Mouse (Mus musculus) hindbrain, postnatal 0 days (tissue): ENCODE measurements around the gene Clspn. TPM values are rescaled to one million over a fixed set of nuclear protein-coding genes. Genes with fewer than 3 reads are reported as not detected.

Experiments used
- ATAC-seq: fragments of 200-750 bp; cut with Nextera tagmentation; 2 replicates; pipeline ENCODE4 v1.8.0; 2017; ENCODE audit warnings: mild to moderate bottlenecking, moderate TSS enrichment, moderate library complexity
- DNase-seq: peaks from one replicate; pipeline ENCODE4 v3.0.0-alpha.2; 2015; ENCODE audit warnings: low spot score
- H3K27ac ChIP-seq: fragments of 300-500 bp; sonication (generic); 2 replicates; pipeline ENCODE4 v1.5.1; 2014; ENCODE audit warnings: mild to moderate bottlenecking
- H3K27me3 ChIP-seq: fragments of 300-500 bp; sonication (generic); 2 replicates; pipeline ENCODE4 v1.6.1; 2014; ENCODE audit warnings: low read length, mixed read lengths; ENCODE audit not compliant: insufficient read depth
- H3K36me3 ChIP-seq: fragments of 300-500 bp; sonication (generic); 2 replicates; pipeline ENCODE4 v1.6.1; 2014; ENCODE audit warnings: low read length, mixed read lengths; ENCODE audit not compliant: insufficient read depth
- H3K4me1 ChIP-seq: fragments of 300-500 bp; sonication (generic); 2 replicates; pipeline ENCODE4 v1.6.1; 2014; ENCODE audit warnings: antibody characterized with exemption, low read length, mixed read lengths; ENCODE audit not compliant: insufficient read depth
- H3K4me2 ChIP-seq: fragments of 300-500 bp; sonication (generic); 2 replicates; pipeline ENCODE4 v1.6.1; 2014; ENCODE audit warnings: low read depth, mild to moderate bottlenecking, low read length, moderate library complexity, mixed read lengths
- H3K4me3 ChIP-seq: fragments of 300-500 bp; sonication (generic); 2 replicates; pipeline ENCODE4 v1.5.1; 2014; ENCODE audit warnings: low read length
- H3K9ac ChIP-seq: fragments of 300-500 bp; sonication (generic); replicated peaks from 2 replicates; pipeline ENCODE4 v1.6.1; 2014; ENCODE audit warnings: mild to moderate bottlenecking, low read length, moderate library complexity, mixed read lengths
- H3K9me3 ChIP-seq: fragments of 300-500 bp; sonication (generic); 2 replicates; pipeline ENCODE4 v1.6.1; 2016; ENCODE audit warnings: low read length, mixed read lengths
- CTCF ChIP-seq: IDR thresholded peaks from 2 replicates; pipeline ENCODE4 v1.5.1; 2016; ENCODE audit warnings: antibody characterized with exemption, control low read depth, low read depth
- WGBS: fragments of 180-500 bp; shearing (Covaris S2); extraction: QIAGEN DNeasy Blood & Tissue Kit; methylation state at CpG from one replicate; pipeline ENCODE4 v1.1.7; 2014; 5-methylcytosine and 5-hydroxymethylcytosine counted together
- polyA plus RNA-seq: library from polyadenylated mRNA; unstranded; fragments of >200 nt; fragmentation: Nextera tagmentation; extraction: Ambion mirVana; gene quantifications from 2 replicates; pipeline ENCODE4 v1.2.1, GENCODE M21; 2015
- total RNA-seq: library from RNA; depleted of rRNA; stranded (reverse); fragments of >200 nt; gene quantifications from 2 replicates; pipeline ENCODE4 v1.2.3, GENCODE M21; 2014

Gene Clspn
- total and polyA plus RNA-seq, 2 experiments from 2014 or later = 2.0 to 5.9 TPM

- WGBS = 87% methylated on average over 2 of the region's 2 CpGs
- H3K9me3 ChIP-seq = no peaks in the 10 kb centered on the region
- TF ChIP-seq CTCF = no peak
These were observed 47.4 kb downstream of the Clspn start for GRCm38 (mm10) chr4:126604141-126604540.

GRCm38 (mm10) chr4:126605751-126606150, 49.0 kb downstream of the Clspn start:
- Histone ChIP-seq H3K27ac (no peak overlapping the region), H3K9me3 (no peaks in the 10 kb centered on the region), H3K4me1 (peaks cover 7% of the 10 kb centered on the region; the same call in 1 of the 2 replicates), H3K36me3 (no peaks in the 10 kb centered on the region), H3K9ac (no peak overlapping the region), H3K4me2 (no peak overlapping the region), H3K27me3 (no peaks in the 10 kb centered on the region), H3K4me3 (no peak overlapping the region)
- TF ChIP-seq CTCF = no peak
- no peak for DNase-seq
- ATAC-seq = no peak
- WGBS = 83% methylated on average over 4 of the region's 4 CpGs

More at GRCm38 (mm10) chr4:126604141-126604540, 47.4 kb downstream of the Clspn start:
- Histone ChIP-seq H3K4me2 (no peak overlapping the region), H3K27ac (no peak overlapping the region), H3K27me3 (no peaks in the 10 kb centered on the region), H3K36me3 (no peaks in the 10 kb centered on the region), H3K4me1 (peaks cover 7% of the 10 kb centered on the region; the same call in 1 of the 2 replicates), H3K9ac (no peak overlapping the region), H3K4me3 (no peak overlapping the region)
- ATAC-seq (no peak), DNase-seq (no peak)

- TF ChIP-seq CTCF = 0 out of 2 replicates have a peak, but pooled peaks have one; percentile 1
- DNase-seq (peak; percentile 85), ATAC-seq (peak; percentile 93)
These were observed 53.0 kb downstream of the Clspn start, which contains the start of gene 5730409E04Rik for GRCm38 (mm10) chr4:126609606-126610181. TSS of gene 5730409E04Rik (plus strand) at chr4:126609818.

GRCm38 (mm10) chr4:126611991-126612390, 55.3 kb downstream of the Clspn start:
- TF ChIP-seq CTCF = no peak
- DNase-seq = peak; percentile 21
- no peak overlapping the region for H3K9ac ChIP-seq
- H3K4me1 ChIP-seq = no peaks in the 10 kb centered on the region
- H3K9me3 ChIP-seq = no peaks in the 10 kb centered on the region
- 89% methylated on average over 17 of the region's 17 CpGs for WGBS
- H3K4me3 ChIP-seq = no peak overlapping the region
- no peaks in the 10 kb centered on the region for H3K36me3 ChIP-seq
- ATAC-seq = no peak
- H3K4me2 ChIP-seq = no peak overlapping the region
- no peaks in the 10 kb centered on the region for H3K27me3 ChIP-seq
- H3K27ac ChIP-seq = no peak overlapping the region

More at GRCm38 (mm10) chr4:126609606-126610181, 53.0 kb downstream of the Clspn start, which contains the start of gene 5730409E04Rik:
- under 1% methylated on average over 48 of the region's 48 CpGs for WGBS
- Histone ChIP-seq H3K27ac (peak within 1 kb of the TSS; percentile 37; the same call in 1 of the 2 replicates), H3K4me1 (no peaks in the 10 kb centered on the region), H3K9me3 (no peaks in the 10 kb centered on the region), H3K4me2 (peak within 1 kb of the TSS; percentile 69), H3K4me3 (peak within 1 kb of the TSS; percentile 74), H3K36me3 (no peaks in the 10 kb centered on the region), H3K27me3 (no peaks in the 10 kb centered on the region), H3K9ac (peak within 1 kb of the TSS; percentile 73)

GRCm38 (mm10) chr4:126616312-126616711, 59.6 kb downstream of the Clspn start:
- Histone ChIP-seq H3K4me1 (peaks cover 11% of the 10 kb centered on the region; the same call in 1 of the 2 replicates), H3K27me3 (no peaks in the 10 kb centered on the region)

GRCm38 (mm10) chr4:126619691-126620330, 63.1 kb downstream of the Clspn start:
- peak overlapping the region; percentile 50 for H3K9ac ChIP-seq
- no peaks in the 10 kb centered on the region for H3K9me3 ChIP-seq
- H3K4me1 ChIP-seq = peaks cover 11% of the 10 kb centered on the region; the same call in 1 of the 2 replicates
- no peaks in the 10 kb centered on the region for H3K27me3 ChIP-seq
- H3K4me3 ChIP-seq = peak overlapping the region; percentile 23
- H3K27ac ChIP-seq = no peak overlapping the region
- DNase-seq (peak; percentile 34), ATAC-seq (peak; percentile 35; the same call in 1 of the 2 replicates)
- H3K4me2 ChIP-seq = peak overlapping the region; percentile 55
- whole genome bisulfite sequencing = 2% methylated on average over 33 of the region's 33 CpGs
- TF ChIP-seq CTCF = no peak
- no peaks in the 10 kb centered on the region for H3K36me3 ChIP-seq

More at GRCm38 (mm10) chr4:126616312-126616711, 59.6 kb downstream of the Clspn start:
- H3K9ac ChIP-seq = no peak overlapping the region
- no peak overlapping the region for H3K4me3 ChIP-seq
- no peaks in the 10 kb centered on the region for H3K36me3 ChIP-seq
- no peak overlapping the region for H3K4me2 ChIP-seq
- no peak overlapping the region for H3K27ac ChIP-seq
- H3K9me3 ChIP-seq = no peaks in the 10 kb centered on the region
- DNase-seq (no peak), ATAC-seq (no peak)
- no peak for TF ChIP-seq CTCF
- WGBS = 89% methylated on average over 4 of the region's 4 CpGs
